Mouse (Mus musculus) stomach, embryonic 14.5 days (tissue): Measurements from ENCODE around the gene Syt17. TPM values are rescaled to one million over a fixed set of nuclear protein-coding genes. Genes with fewer than 3 reads are reported as not detected.

ENCODE experiments used
- ATAC-seq: fragments of 200-750 bp; cut with Nextera tagmentation; 2 replicates; pipeline ENCODE4 v1.8.0; 2017; ENCODE audit warnings: low read depth, moderate TSS enrichment; ENCODE audit not compliant: insufficient number of reproducible peaks, insufficient read depth, low FRiP score
- H3K27ac ChIP-seq: fragments of 300-500 bp; sonication (generic); 2 replicates; pipeline ENCODE4 v1.5.1; 2014; ENCODE audit warnings: mild to moderate bottlenecking, low read length, moderate library complexity, mixed read lengths
- H3K27me3 ChIP-seq: fragments of 300-500 bp; sonication (generic); 2 replicates; pipeline ENCODE4 v1.6.1; 2014; ENCODE audit warnings: low read length, control low read depth, mixed read lengths; ENCODE audit not compliant: control insufficient read depth, insufficient read depth
- H3K36me3 ChIP-seq: fragments of 300-500 bp; sonication (generic); 2 replicates; pipeline ENCODE4 v1.6.1; 2014; ENCODE audit warnings: mild to moderate bottlenecking, control low read depth, low read length, moderate library complexity, mixed read lengths; ENCODE audit not compliant: control insufficient read depth, insufficient read depth
- H3K4me1 ChIP-seq: fragments of 300-500 bp; sonication (generic); 2 replicates; pipeline ENCODE4 v1.6.1; 2014; ENCODE audit warnings: low read length, control low read depth, mixed read lengths; ENCODE audit not compliant: control insufficient read depth, insufficient read depth
- H3K4me2 ChIP-seq: fragments of 300-500 bp; sonication (generic); replicated peaks from 2 replicates; pipeline ENCODE4 v1.6.1; 2014; ENCODE audit warnings: low read depth, low read length, control low read depth
- H3K4me3 ChIP-seq: fragments of 300-500 bp; sonication (generic); 2 replicates; pipeline ENCODE4 v1.5.1; 2014; ENCODE audit warnings: low read depth, low read length, control low read depth
- H3K9ac ChIP-seq: fragments of 300-500 bp; sonication (generic); replicated peaks from 2 replicates; pipeline ENCODE4 v1.6.1; 2014; ENCODE audit warnings: low read depth, mild to moderate bottlenecking, control low read depth, low read length, moderate library complexity, mixed read lengths
- H3K9me3 ChIP-seq: fragments of 300-500 bp; sonication (generic); 2 replicates; pipeline ENCODE4 v1.6.1; 2016; ENCODE audit warnings: low read depth, low read length, control low read depth; ENCODE audit not compliant: control insufficient read depth
- WGBS: fragments of 180-500 bp; shearing (Covaris S2); extraction: QIAGEN DNeasy Blood & Tissue Kit; methylation state at CpG from one replicate; pipeline ENCODE4 v1.1.7; 2014; 5-methylcytosine and 5-hydroxymethylcytosine counted together
- polyA plus RNA-seq: library from polyadenylated mRNA; unstranded; fragments of >200 nt; fragmentation: Nextera tagmentation; extraction: Ambion mirVana; gene quantifications from 2 replicates; pipeline ENCODE4 v1.2.1, GENCODE M21; 2014

The Syt17 gene
- polyA plus RNA-seq, 1 experiment from 2014 or later: 7.8 TPM

DNA sequence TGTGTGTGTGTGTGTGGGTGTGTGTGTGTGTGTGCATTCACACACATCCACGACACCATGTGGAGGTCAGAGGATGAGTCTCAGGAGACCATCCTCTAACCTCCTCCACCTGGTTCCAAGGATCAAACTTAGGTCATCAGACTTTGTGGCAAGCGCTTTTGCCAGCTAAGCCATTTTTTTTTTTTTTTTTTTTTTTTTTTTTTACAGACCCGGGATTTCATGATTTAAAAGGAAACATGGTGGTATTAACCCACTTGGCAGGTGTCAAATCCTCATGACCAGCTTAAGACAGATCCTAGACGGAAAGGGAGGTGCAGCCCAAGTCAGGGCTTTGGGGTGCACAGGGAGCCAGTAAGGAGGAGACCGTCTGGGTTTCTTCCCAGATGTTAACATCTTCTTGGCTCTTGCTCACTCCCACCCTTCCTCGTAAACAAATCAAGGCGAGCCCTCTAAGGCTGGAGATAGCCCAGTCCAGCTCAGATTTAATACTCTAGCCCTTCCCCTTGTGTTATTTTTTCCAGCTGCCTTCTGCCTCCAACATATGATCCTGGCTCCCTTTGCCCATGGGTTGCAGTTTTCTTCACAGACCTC lies 4.0 kb downstream of the Syt17 start:
- Histone ChIP-seq H3K9me3 (no peaks in the 10 kb centered on the region), H3K27ac (no peak overlapping the region), H3K9ac (no peak overlapping the region), H3K4me2 (no peak overlapping the region), H3K36me3 (no peaks in the 10 kb centered on the region), H3K4me3 (no peak overlapping the region), H3K27me3 (no peaks in the 10 kb centered on the region), H3K4me1 (peaks cover 3% of the 10 kb centered on the region; the same call in 1 of the 2 replicates)
- no peak for ATAC-seq
- whole genome bisulfite sequencing: 45% methylated on average over 7 of the region's 7 CpGs

GRCm38 (mm10) chr7:118443371-118443770 lies 4.7 kb downstream of the Syt17 start:
- Histone ChIP-seq H3K9me3 (no peaks in the 10 kb centered on the region), H3K27me3 (no peaks in the 10 kb centered on the region), H3K27ac (no peak overlapping the region), H3K4me3 (no peak overlapping the region), H3K4me1 (peaks cover 3% of the 10 kb centered on the region; the same call in 1 of the 2 replicates), H3K4me2 (no peak overlapping the region), H3K9ac (no peak overlapping the region), H3K36me3 (no peaks in the 10 kb centered on the region)
- 11% methylated on average over 9 of the region's 9 CpGs for WGBS
- ATAC-seq: no peak

DNA sequence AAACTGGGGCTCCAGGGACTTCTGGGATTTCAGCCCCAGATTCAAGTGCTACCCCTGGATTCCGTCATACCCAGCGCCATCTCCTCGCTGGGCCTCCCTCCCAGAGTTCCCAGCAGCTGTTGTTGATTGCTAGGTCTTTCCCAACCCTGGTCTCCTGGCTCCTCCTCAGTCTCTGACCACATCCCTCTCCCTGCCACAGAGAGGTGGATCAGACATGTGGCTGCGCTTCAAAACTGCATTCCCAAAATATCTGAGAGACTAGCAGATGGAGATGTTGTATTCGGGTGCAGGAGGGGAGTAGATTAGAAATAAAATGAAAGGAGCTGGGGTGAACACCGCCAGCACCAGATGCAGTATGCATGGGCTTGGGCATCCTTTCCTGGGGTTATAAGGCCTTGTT lies 6.5 kb downstream of the Syt17 start:
- H3K27ac ChIP-seq: no peak overlapping the region
- 81% methylated on average over 6 of the region's 6 CpGs for WGBS
- no peak for ATAC-seq
- H3K9ac ChIP-seq: no peak overlapping the region
- no peaks in the 10 kb centered on the region for H3K9me3 ChIP-seq
- no peak overlapping the region for H3K4me2 ChIP-seq
- H3K36me3 ChIP-seq: no peaks in the 10 kb centered on the region
- H3K4me3 ChIP-seq: no peak overlapping the region
- no peaks in the 10 kb centered on the region for H3K4me1 ChIP-seq
- no peaks in the 10 kb centered on the region for H3K27me3 ChIP-seq

GRCm38 (mm10) chr7:118437101-118437802 lies 10.8 kb downstream of the Syt17 start:
- no peaks in the 10 kb centered on the region for H3K9me3 ChIP-seq
- no peak overlapping the region for H3K4me3 ChIP-seq
- H3K36me3 ChIP-seq: no peaks in the 10 kb centered on the region
- H3K9ac ChIP-seq: no peak overlapping the region
- H3K27me3 ChIP-seq: no peaks in the 10 kb centered on the region
- H3K4me1 ChIP-seq: no peaks in the 10 kb centered on the region
- ATAC-seq: no peak
- WGBS: 54% methylated on average over 7 of the region's 7 CpGs
- H3K4me2 ChIP-seq: no peak overlapping the region
- no peak overlapping the region for H3K27ac ChIP-seq

GRCm38 (mm10) chr7:118428937-118429336 lies 19.1 kb downstream of the Syt17 start:
- no peak overlapping the region for H3K4me3 ChIP-seq
- no peaks in the 10 kb centered on the region for H3K9me3 ChIP-seq
- H3K4me2 ChIP-seq: no peak overlapping the region
- 74% methylated on average over 2 of the region's 2 CpGs for whole genome bisulfite sequencing
- H3K27me3 ChIP-seq: no peaks in the 10 kb centered on the region
- H3K4me1 ChIP-seq: no peaks in the 10 kb centered on the region
- ATAC-seq: no peak
- H3K36me3 ChIP-seq: no peaks in the 10 kb centered on the region
- H3K9ac ChIP-seq: no peak overlapping the region
- no peak overlapping the region for H3K27ac ChIP-seq

GRCm38 (mm10) chr7:118419491-118420180 lies 28.4 kb downstream of the Syt17 start:
- H3K4me1 ChIP-seq: no peaks in the 10 kb centered on the region

DNA sequence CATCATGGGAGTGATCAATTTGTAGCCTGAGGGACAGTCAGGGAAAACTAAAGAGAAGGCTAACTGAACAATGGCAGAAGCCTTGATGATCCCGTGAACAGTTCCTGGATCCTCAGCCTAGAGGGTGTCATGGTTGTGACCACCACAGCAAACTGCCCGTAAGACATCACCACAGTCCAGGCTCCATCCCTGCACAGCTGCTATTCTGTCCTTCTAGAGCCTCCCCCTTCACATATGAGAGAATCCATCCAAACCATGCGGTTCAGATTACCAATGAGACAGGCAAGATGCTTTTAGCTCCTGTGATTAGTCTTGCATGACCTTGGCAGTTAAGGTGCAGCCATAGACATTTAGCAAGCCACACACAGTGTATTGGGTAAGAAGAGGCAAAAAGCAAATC lies 33.8 kb downstream of the Syt17 start:
- Histone ChIP-seq H3K9ac (no peak overlapping the region), H3K9me3 (no peaks in the 10 kb centered on the region), H3K27me3 (no peaks in the 10 kb centered on the region), H3K36me3 (no peaks in the 10 kb centered on the region), H3K4me2 (no peak overlapping the region), H3K4me1 (no peaks in the 10 kb centered on the region), H3K4me3 (no peak overlapping the region), H3K27ac (no peak overlapping the region)
- no peak for ATAC-seq
- WGBS: 80% methylated on average over 3 of the region's 3 CpGs

More at GRCm38 (mm10) chr7:118419491-118420180, 28.4 kb downstream of the Syt17 start:
- 62% methylated on average over 6 of the region's 6 CpGs for WGBS
- H3K9me3 ChIP-seq: no peaks in the 10 kb centered on the region
- no peaks in the 10 kb centered on the region for H3K27me3 ChIP-seq
- no peak overlapping the region for H3K27ac ChIP-seq
- no peak for ATAC-seq
- H3K9ac ChIP-seq: no peak overlapping the region
- no peak overlapping the region for H3K4me2 ChIP-seq
- H3K36me3 ChIP-seq: no peaks in the 10 kb centered on the region
- no peak overlapping the region for H3K4me3 ChIP-seq

- H3K4me2 ChIP-seq: no peak overlapping the region
- no peaks in the 10 kb centered on the region for H3K27me3 ChIP-seq
- no peak for ATAC-seq
- no peak overlapping the region for H3K9ac ChIP-seq
- no peaks in the 10 kb centered on the region for H3K9me3 ChIP-seq
- H3K36me3 ChIP-seq: no peaks in the 10 kb centered on the region
- H3K4me3 ChIP-seq: no peak overlapping the region
- H3K27ac ChIP-seq: no peak overlapping the region
- H3K4me1 ChIP-seq: no peaks in the 10 kb centered on the region
- 82% methylated on average over 3 of the region's 3 CpGs for WGBS
Measured at GRCm38 (mm10) chr7:118411877-118412276, 36.1 kb downstream of the Syt17 start.
